Mouse (Mus musculus) hindbrain, embryonic 12.5 days (tissue): ENCODE measurements around the gene Pdcd11. TPM values are rescaled to one million over a fixed set of nuclear protein-coding genes. Genes with fewer than 3 reads are reported as not detected.

Experiments used
- ATAC-seq: fragments of 200-750 bp; cut with Nextera tagmentation; 2 replicates; pipeline ENCODE4 v1.8.0; 2017; ENCODE audit warnings: moderate TSS enrichment; ENCODE audit not compliant: low FRiP score
- H3K27ac ChIP-seq: fragments of 300-500 bp; sonication (generic); 2 replicates; pipeline ENCODE4 v1.5.1; 2016; ENCODE audit warnings: mild to moderate bottlenecking
- H3K27me3 ChIP-seq: fragments of 300-500 bp; sonication (generic); 2 replicates; pipeline ENCODE4 v1.6.1; 2016; ENCODE audit warnings: mild to moderate bottlenecking
- H3K36me3 ChIP-seq: fragments of 300-500 bp; sonication (generic); 2 replicates; pipeline ENCODE4 v1.6.1; 2016; ENCODE audit warnings: mild to moderate bottlenecking
- H3K4me1 ChIP-seq: fragments of 300-500 bp; sonication (generic); 2 replicates; pipeline ENCODE4 v1.6.1; 2016
- H3K4me2 ChIP-seq: fragments of 300-500 bp; sonication (generic); replicated peaks from 2 replicates; pipeline ENCODE4 v1.6.1; 2016; ENCODE audit warnings: mild to moderate bottlenecking
- H3K4me3 ChIP-seq: fragments of 300-500 bp; sonication (generic); 2 replicates; pipeline ENCODE4 v1.5.1; 2016; ENCODE audit warnings: mild to moderate bottlenecking
- H3K9ac ChIP-seq: fragments of 300-500 bp; sonication (generic); 2 replicates; pipeline ENCODE4 v1.6.1; 2016; ENCODE audit warnings: mild to moderate bottlenecking, moderate library complexity
- H3K9me3 ChIP-seq: fragments of 300-500 bp; sonication (generic); replicated peaks from 2 replicates; pipeline ENCODE4 v1.6.1; 2016; ENCODE audit warnings: mild to moderate bottlenecking
- WGBS: fragments of 180-500 bp; shearing (Covaris S2); methylation state at CpG from one replicate; pipeline ENCODE4 v1.1.7; 2016; 5-methylcytosine and 5-hydroxymethylcytosine counted together
- polyA plus RNA-seq: library from polyadenylated mRNA; unstranded; fragments of >200 nt; fragmentation: Nextera tagmentation; extraction: Ambion mirVana; gene quantifications from 2 replicates; pipeline ENCODE4 v1.2.1, GENCODE M21; 2016

Gene Pdcd11
- polyA plus RNA-seq, 1 experiment from 2014 or later: 11.4 TPM

- H3K27me3 ChIP-seq: peaks cover 41% of the 10 kb centered on the region
Measured at GRCm38 (mm10) chr19:47176916-47177505, 86.4 kb downstream of the Pdcd11 start.

GRCm38 (mm10) chr19:47178001-47178400, 87.4 kb downstream of the Pdcd11 start:
- Histone ChIP-seq H3K27ac (no peak overlapping the region), H3K27me3 (peaks cover 41% of the 10 kb centered on the region), H3K4me3 (peak overlapping the region; percentile 75; the same call in 1 of the 2 replicates), H3K36me3 (no peaks in the 10 kb centered on the region), H3K9ac (no peak overlapping the region), H3K9me3 (peaks cover 6% of the 10 kb centered on the region; the same call in 1 of the 2 replicates), H3K4me1 (peaks cover 10% of the 10 kb centered on the region), H3K4me2 (peak overlapping the region; percentile 99)
- peak; percentile 26; the same call in 1 of the 2 replicates for ATAC-seq
- WGBS: 25% methylated on average over 10 of the region's 10 CpGs

More at GRCm38 (mm10) chr19:47176916-47177505, 86.4 kb downstream of the Pdcd11 start:
- Histone ChIP-seq H3K4me3 (no peak overlapping the region), H3K9ac (no peak overlapping the region), H3K36me3 (no peaks in the 10 kb centered on the region), H3K9me3 (peaks cover 2% of the 10 kb centered on the region; the same call in 1 of the 2 replicates), H3K4me1 (peaks cover 10% of the 10 kb centered on the region), H3K4me2 (no peak overlapping the region), H3K27ac (no peak overlapping the region)
- no peak for ATAC-seq
- WGBS: 71% methylated on average over 2 of the region's 2 CpGs

GRCm38 (mm10) chr19:47178431-47179271, 88.1 kb downstream of the Pdcd11 start, which contains the start of gene Neurl1a:
Neurl1a (plus strand) TSS chr19:47178820.
- H3K27ac ChIP-seq: peak within 1 kb of the TSS; percentile 23; the same call in 1 of the 2 replicates
- H3K4me1 ChIP-seq: peaks cover 10% of the 10 kb centered on the region
- WGBS: under 1% methylated on average over 61 of the region's 98 CpGs
- peak within 1 kb of the TSS; percentile 75 for H3K4me3 ChIP-seq
- H3K27me3 ChIP-seq: peaks cover 37% of the 10 kb centered on the region
- H3K9me3 ChIP-seq: peaks cover 6% of the 10 kb centered on the region; the same call in 1 of the 2 replicates
- peak; percentile 71 for ATAC-seq
- H3K36me3 ChIP-seq: no peaks in the 10 kb centered on the region
- H3K4me2 ChIP-seq: peak within 1 kb of the TSS; percentile 99
- peak within 1 kb of the TSS; percentile 75 for H3K9ac ChIP-seq

GRCm38 (mm10) chr19:47179272-47179809, 88.8 kb downstream of the Pdcd11 start:
- H3K27ac ChIP-seq: peak overlapping the region; percentile 23; the same call in 1 of the 2 replicates
- H3K4me3 ChIP-seq: peak overlapping the region; percentile 75
- ATAC-seq: 0 out of 2 replicates have a peak, but pooled peaks have one; percentile 27
- no peaks in the 10 kb centered on the region for H3K36me3 ChIP-seq
- WGBS: 1% methylated on average over 42 of the region's 42 CpGs
- peaks cover 37% of the 10 kb centered on the region for H3K27me3 ChIP-seq
- H3K4me1 ChIP-seq: peaks cover 16% of the 10 kb centered on the region
- peaks cover 6% of the 10 kb centered on the region; the same call in 1 of the 2 replicates for H3K9me3 ChIP-seq
- H3K9ac ChIP-seq: peak overlapping the region; percentile 75
- peak overlapping the region; percentile 99 for H3K4me2 ChIP-seq

- Histone ChIP-seq H3K4me2 (peak overlapping the region; percentile 99), H3K27ac (no peak overlapping the region), H3K9me3 (peaks cover 6% of the 10 kb centered on the region; the same call in 1 of the 2 replicates), H3K36me3 (no peaks in the 10 kb centered on the region), H3K4me1 (peaks cover 20% of the 10 kb centered on the region), H3K9ac (0 out of 2 replicates have a peak overlapping the region, but pooled peaks have one; percentile 75), H3K27me3 (peaks cover 37% of the 10 kb centered on the region), H3K4me3 (peak overlapping the region; percentile 75)
- 14% methylated on average over 8 of the region's 8 CpGs for WGBS
- ATAC-seq: no peak
Measured at GRCm38 (mm10) chr19:47180011-47180410, 89.4 kb downstream of the Pdcd11 start.

Other genes starting within 250 kb of the Pdcd11 start
- gene Ina, start 76.1 kb upstream of the Pdcd11 start, polyA plus RNA-seq: 578 and 632 TPM in 2 replicates
- gene Nt5c2, start 75.6 kb upstream of the Pdcd11 start, polyA plus RNA-seq: 85.3 and 89.1 TPM in 2 replicates
- 30.4 and 31.1 TPM in 2 replicates for gene Pcgf6, start 39.9 kb upstream of the Pdcd11 start, polyA plus RNA-seq
- gene Taf5, start 23.0 kb upstream of the Pdcd11 start, polyA plus RNA-seq: 10.7 and 11.2 TPM in 2 replicates
- gene Usmg5, start 121 bp upstream of the Pdcd11 start, polyA plus RNA-seq: 1,230 and 1,343 TPM in 2 replicates
- gene Calhm2, start 47.5 kb downstream of the Pdcd11 start, polyA plus RNA-seq: 2.2 and 2.6 TPM in 2 replicates
- not detected in 2 replicates for gene Calhm1, start 53.5 kb downstream of the Pdcd11 start, polyA plus RNA-seq
- gene Calhm3, start 67.0 kb downstream of the Pdcd11 start, polyA plus RNA-seq: not detected in 2 replicates
- gene Neurl1a, start 88.1 kb downstream of the Pdcd11 start, polyA plus RNA-seq: 7.4 and 7.9 TPM in 2 replicates